Mouse (Mus musculus) spleen, adult 2 months (tissue): ENCODE measurements around the gene Hes1.

ENCODE experiments used
- CTCF ChIP-seq: fragments of 200-500 bp; IDR thresholded peaks from 2 replicates; pipeline ENCODE4 v1.5.1; 2011; ENCODE audit warnings: mild to moderate bottlenecking, inconsistent platforms; ENCODE audit not compliant: insufficient read depth, insufficient read length, insufficient replicate concordance; ENCODE audit errors: extremely low read depth
- POLR2A ChIP-seq: fragments of 200-500 bp; IDR thresholded peaks from 2 replicates; pipeline ENCODE4 v1.6.1; 2011; ENCODE audit warnings: low read depth, low read length, inconsistent platforms

DNA sequence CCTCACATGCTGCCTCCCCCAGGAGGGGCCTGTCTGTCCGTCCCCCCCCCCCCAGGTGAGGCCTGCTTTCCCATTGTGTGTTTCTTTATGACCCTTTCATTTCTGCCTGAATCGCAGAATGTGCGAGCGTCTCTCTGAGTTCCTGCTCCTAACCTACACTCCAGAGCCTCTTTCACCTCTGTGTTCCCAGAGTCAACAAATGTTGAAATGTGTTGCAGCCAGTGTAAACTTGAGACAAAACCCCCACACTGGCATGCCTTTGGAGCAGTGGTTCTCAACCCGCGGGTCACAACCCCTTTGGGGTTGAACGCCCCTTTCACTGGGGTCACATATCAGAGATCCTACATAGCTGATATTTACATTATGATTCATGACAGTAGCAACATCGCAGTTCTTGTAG, 49.6 kb downstream of the Hes1 start:
- no peak for TF ChIP-seq CTCF
- TF ChIP-seq POLR2A = no peak
